Comparison of ENCODE assay signal across 24 mouse cellular contexts in the genomic region with DNA sequence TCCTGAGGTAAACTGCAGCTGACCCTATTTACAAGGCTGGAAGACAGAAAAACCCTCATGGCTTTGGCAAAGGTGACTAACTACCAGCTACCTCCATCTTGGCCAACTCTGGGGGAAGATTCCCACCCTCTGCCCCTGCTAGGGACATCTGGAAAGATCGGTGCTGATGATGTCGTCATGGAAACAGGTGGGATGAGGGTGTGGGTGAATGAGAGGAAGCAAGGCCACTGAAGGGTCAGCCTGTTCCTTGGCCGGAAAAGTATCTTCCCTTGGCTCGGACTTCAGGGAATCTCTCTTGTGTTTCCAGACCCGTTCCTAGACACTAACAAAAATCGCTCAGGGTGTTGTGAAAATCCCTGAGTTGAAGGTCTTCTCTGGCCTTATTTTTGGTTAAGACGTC. TPM values are rescaled to one million over a fixed set of nuclear protein-coding genes. Genes with fewer than 3 reads are reported as not detected.
A peak's percentile ranks its signal among the peaks of the same experiment; 100 is the strongest.
DNase-seq lines count a peak whose midpoint lies in the region; ATAC-seq lines count a peak whose summit lies in the region.
"Had no signal": no experiment of that assay in that cellular context is flagged by ENCODE, and none has a peak within 500 bp of the region (broad histone marks: within the 10 kb centered on the region; RNA-seq: fewer than 3 reads in every experiment).

No protein-coding gene starts in this region.

- no peak overlapping the region for H3K4me3 ChIP-seq in hindbrain, embryonic 13.5 days
- no peak overlapping the region for H3K4me3 ChIP-seq in hindbrain, embryonic 16.5 days (ENCODE audit: low read length)
- H3K4me3 ChIP-seq: embryonic facial prominence, embryonic 15.5 days; forebrain, embryonic 10.5 days; heart, embryonic 15.5 days; limb, embryonic 13.5 days; liver, embryonic 15.5 days had no signal

- no peak for ATAC-seq in hindbrain, embryonic 13.5 days (ENCODE audit: low FRiP score)
- no peak for ATAC-seq in hindbrain, embryonic 16.5 days
- ATAC-seq: CD4-positive, CD25-positive, alpha-beta regulatory T cell, adult 4 months; lung, postnatal 0 days had no signal

- H3K36me3 ChIP-seq in hindbrain, embryonic 13.5 days, result peaks cover 9% of the 10 kb centered on the region; the same call in 1 of the 2 replicates
- no peaks in the 10 kb centered on the region for H3K36me3 ChIP-seq in hindbrain, embryonic 16.5 days (ENCODE audit: control insufficient read depth, insufficient read depth, low read length)
- H3K36me3 ChIP-seq: G1E; heart, embryonic 15.5 days; liver, embryonic 15.5 days had no signal

- H3K4me1 ChIP-seq in hindbrain, embryonic 13.5 days (replicated peaks), result peaks cover 13% of the 10 kb centered on the region
- no peaks in the 10 kb centered on the region for H3K4me1 ChIP-seq in hindbrain, embryonic 16.5 days (ENCODE audit: control insufficient read depth, insufficient read depth, low read depth, low read length)
- H3K4me1 ChIP-seq: embryonic facial prominence, embryonic 15.5 days; heart, embryonic 15.5 days; limb, embryonic 13.5 days; liver, embryonic 15.5 days had no signal

- H3K9ac ChIP-seq in hindbrain, embryonic 13.5 days, result no peak overlapping the region
- no peak overlapping the region for H3K9ac ChIP-seq in hindbrain, embryonic 16.5 days (ENCODE audit: low read depth, low read length)
- H3K9ac ChIP-seq: embryonic facial prominence, embryonic 15.5 days; heart, embryonic 15.5 days; limb, embryonic 13.5 days; liver, embryonic 15.5 days had no signal

- no peak overlapping the region for H3K4me2 ChIP-seq in hindbrain, embryonic 13.5 days
- H3K4me2 ChIP-seq in hindbrain, embryonic 16.5 days (ENCODE audit: low read length), result no peak overlapping the region
- H3K4me2 ChIP-seq: embryonic facial prominence, embryonic 15.5 days; heart, embryonic 15.5 days; limb, embryonic 13.5 days; liver, embryonic 15.5 days had no signal

- WGBS in hindbrain, embryonic 13.5 days, result 58% methylated on average over 7 of the region's 7 CpGs
- WGBS in hindbrain, embryonic 16.5 days, result 70% methylated on average over 7 of the region's 7 CpGs

- peak; percentile 23 for DNase-seq in embryo, embryonic 10 days (ENCODE audit: low spot score)
- DNase-seq in embryo, embryonic 10.5 days (ENCODE audit: low spot score), result no peak
- DNase-seq in urinary bladder, postnatal 14 days (ENCODE audit: low spot score), result peak; percentile 12
- DNase-seq in urinary bladder, postnatal 4 days (ENCODE audit: low spot score in 2 of 2), result no peak
- no peak for DNase-seq in lung, postnatal 25 days (ENCODE audit: low spot score)
- no peak for DNase-seq in left cerebral cortex, adult 18-20 months (ENCODE audit: low spot score in 2 of 2)
- DNase-seq: cerebellum, adult 9-10 months; embryo, embryonic 11 days; kidney, adult 9 months; midbrain, embryonic 14.5 days; retina, postnatal 1 day; spleen, adult 18-20 months; thymus, postnatal 14 days had no signal

- H3K9me3 ChIP-seq in hindbrain, embryonic 13.5 days, result no peaks in the 10 kb centered on the region
- H3K9me3 ChIP-seq in hindbrain, embryonic 16.5 days (ENCODE audit: control insufficient read depth, low read length), result no peaks in the 10 kb centered on the region
- H3K9me3 ChIP-seq: embryonic facial prominence, embryonic 15.5 days; forebrain, embryonic 10.5 days; heart, embryonic 15.5 days; limb, embryonic 13.5 days; liver, embryonic 15.5 days had no signal

- no peaks in the 10 kb centered on the region for H3K27me3 ChIP-seq in hindbrain, embryonic 13.5 days
- H3K27me3 ChIP-seq in hindbrain, embryonic 16.5 days (replicated peaks; ENCODE audit: control insufficient read depth, insufficient read depth, low read length), result no peaks in the 10 kb centered on the region
- H3K27me3 ChIP-seq: embryonic facial prominence, embryonic 15.5 days; heart, embryonic 15.5 days; limb, embryonic 13.5 days; liver, embryonic 15.5 days had no signal

- 0 out of 2 replicates have a peak overlapping the region, but pooled peaks have one; percentile 18 for H3K27ac ChIP-seq in hindbrain, embryonic 13.5 days
- H3K27ac ChIP-seq in hindbrain, embryonic 16.5 days (ENCODE audit: low read depth, low read length), result no peak overlapping the region
- H3K27ac ChIP-seq: embryonic facial prominence, embryonic 15.5 days; forebrain, embryonic 10.5 days; heart, embryonic 15.5 days; limb, embryonic 13.5 days; liver, embryonic 15.5 days had no signal

RNA-seq across cellular contexts. Expression of a gene that starts 11.7 kb away (rescaled TPM):
- 2.9 and 3.8 TPM in 2 replicates for polyA plus RNA-seq in hindbrain, embryonic 13.5 days (2015; fragmentation: Nextera tagmentation; extraction: Ambion mirVana)
- 2.5 and 3.0 TPM in 2 replicates for polyA plus RNA-seq in hindbrain, embryonic 16.5 days (2015; fragmentation: Nextera tagmentation; extraction: Ambion mirVana)
- total RNA-seq in left cerebral cortex, adult 18-20 months (2021), result 1 to 10 TPM; 1.2 to 1.4 TPM
- total RNA-seq: G1E; megakaryocyte, adult 5-6 weeks had no signal
- polyA plus RNA-seq: CD4-positive, CD25-positive, alpha-beta regulatory T cell, adult 4 months; G1E had no signal

RNA-seq across cellular contexts. Expression of a gene that starts 40.3 kb away (rescaled TPM):
- 33.0 and 33.9 TPM in 2 replicates for polyA plus RNA-seq in hindbrain, embryonic 13.5 days (2015; fragmentation: Nextera tagmentation; extraction: Ambion mirVana)
- polyA plus RNA-seq in hindbrain, embryonic 16.5 days (2015; fragmentation: Nextera tagmentation; extraction: Ambion mirVana), result 31.6 and 40.7 TPM in 2 replicates
- 10 to 100 TPM; 17.8 to 21.5 TPM for total RNA-seq in left cerebral cortex, adult 18-20 months (2021)

RNA-seq across cellular contexts. Expression of a gene that starts 47.2 kb away (rescaled TPM):
- polyA plus RNA-seq in hindbrain, embryonic 13.5 days (2015; fragmentation: Nextera tagmentation; extraction: Ambion mirVana), result 809 and 885 TPM in 2 replicates
- 578 and 579 TPM in 2 replicates for polyA plus RNA-seq in hindbrain, embryonic 16.5 days (2015; fragmentation: Nextera tagmentation; extraction: Ambion mirVana)
- 1,000 to 10,000 TPM in 1 of 2 experiments, 100 to 1,000 TPM in 1; 952 to 1,003 TPM for total RNA-seq in left cerebral cortex, adult 18-20 months (2021)

RNA-seq across cellular contexts. Expression of a gene that starts 49.7 kb away (rescaled TPM):
- polyA plus RNA-seq in hindbrain, embryonic 13.5 days (2015; fragmentation: Nextera tagmentation; extraction: Ambion mirVana), result 1.2 and 1.3 TPM in 2 replicates
- polyA plus RNA-seq in hindbrain, embryonic 16.5 days (2015; fragmentation: Nextera tagmentation; extraction: Ambion mirVana), result 0.55 and 0.69 TPM in 2 replicates
- 1 to 10 TPM; 1.7 to 2.6 TPM for total RNA-seq in left cerebral cortex, adult 18-20 months (2021)
- total RNA-seq: G1E had no signal
- polyA plus RNA-seq: CD4-positive, CD25-positive, alpha-beta regulatory T cell, adult 4 months; G1E had no signal

Comparison
In these comparisons a context has a peak if more than half of its experiments do, and no peak if none do; other contexts are left out.
1. DNase-seq: peak in embryo, embryonic 10 days (single experiment) and urinary bladder, postnatal 14 days (single experiment); none in embryo, embryonic 10.5 days (single experiment), urinary bladder, postnatal 4 days (0 of 2), lung, postnatal 25 days (single experiment) and left cerebral cortex, adult 18-20 months (0 of 2).